Mouse (Mus musculus) adrenal gland, adult 18-20 months (tissue): ENCODE data around the gene Fdx1l. TPM values are rescaled to one million over a fixed set of nuclear protein-coding genes. Genes with fewer than 3 reads are reported as not detected.

Source experiments
- DNase-seq, 2 experiments: peaks; one replicate each; pipeline ENCODE4 v3.0.0; 2021 to 2022; ENCODE audit warnings: low spot score in 2 of 2
- microRNA-seq, 2 experiments: library from miRNA; unstranded; fragments of <30 nt; microRNA quantifications; one replicate each; pipeline ENCODE4 v1.2.0; 2021; ENCODE audit warnings: borderline number of aligned reads in 2 of 2
- total RNA-seq, 2 experiments: library from RNA; stranded (reverse); gene quantifications; 1 replicate in 1 of 2; 2 replicates in 1 of 2; pipeline ENCODE4 v1.2.3; 2021

The Fdx1l gene
- total RNA-seq, 2 experiments from 2014 or later = 38.3 to 39.2 TPM

DNA sequence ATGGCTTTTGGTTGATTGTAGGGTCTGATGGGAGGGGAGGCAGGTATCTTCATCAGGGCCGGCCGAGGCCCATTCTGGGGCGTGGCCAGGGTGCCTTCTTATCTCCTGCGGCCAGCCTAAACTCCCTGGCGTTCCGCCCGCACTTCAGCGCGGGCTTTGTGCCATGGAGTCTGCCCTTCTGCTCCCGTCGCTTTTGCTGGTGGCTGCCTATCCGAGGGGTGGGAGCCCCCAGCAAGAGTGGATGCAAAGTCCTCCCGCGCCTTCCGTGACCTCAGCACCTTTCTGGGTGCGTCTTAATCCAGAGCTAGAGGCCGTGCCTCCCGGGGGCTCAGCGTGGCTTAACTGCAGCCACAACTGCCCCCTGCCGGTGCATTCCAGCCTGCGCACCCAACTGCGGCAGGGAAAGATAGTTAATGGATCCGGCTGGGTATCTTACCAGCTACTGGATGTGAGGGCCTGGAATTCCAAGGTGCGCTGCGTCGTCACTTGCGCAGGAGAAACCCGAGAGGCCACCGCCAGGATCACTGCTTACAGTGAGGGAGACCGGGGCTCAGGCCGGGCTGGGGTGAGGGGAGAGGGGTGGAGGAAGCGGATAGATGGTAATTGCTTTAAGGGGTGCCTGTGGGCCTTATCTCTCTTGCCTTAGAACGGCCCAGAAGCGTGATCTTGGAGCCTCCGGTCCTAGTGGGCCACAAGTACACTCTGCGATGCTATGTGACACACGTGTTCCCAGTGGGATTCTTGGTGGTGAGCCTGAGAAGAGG, 43.9 kb downstream of the Fdx1l start, which contains the start of gene Icam4:
TSS of gene Icam4 (plus strand) at position 83 of the 764 bp plus-strand sequence.
- DNase-seq = peak; percentile 80 to 87

DNA sequence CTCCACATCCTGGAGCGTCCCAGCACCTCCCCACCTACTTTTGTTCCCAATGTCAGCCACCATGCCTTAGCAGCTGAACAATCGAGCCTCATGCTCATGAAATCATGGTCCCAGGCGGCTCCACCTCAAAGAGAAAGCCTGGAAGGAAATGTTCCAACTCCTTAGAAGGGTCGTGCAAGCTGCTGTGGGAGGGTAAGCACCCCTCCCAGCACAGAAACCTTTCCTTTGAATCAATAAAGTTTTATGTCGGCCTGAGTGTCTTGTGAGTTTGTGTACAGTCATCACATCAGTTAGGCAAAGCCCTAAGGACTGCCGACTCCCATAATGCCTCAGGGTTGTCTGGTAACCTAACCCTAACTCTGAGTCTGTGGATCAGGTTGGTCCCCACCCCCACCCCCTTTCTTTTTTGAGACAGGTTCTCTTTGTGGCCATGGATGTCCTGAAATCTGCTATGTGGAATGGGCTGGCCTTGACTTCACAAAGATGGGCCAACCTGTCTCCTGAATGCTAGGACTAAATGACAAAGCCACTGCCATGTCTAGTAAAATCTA, 44.8 kb downstream of the Fdx1l start:
- no peak for DNase-seq

DNA sequence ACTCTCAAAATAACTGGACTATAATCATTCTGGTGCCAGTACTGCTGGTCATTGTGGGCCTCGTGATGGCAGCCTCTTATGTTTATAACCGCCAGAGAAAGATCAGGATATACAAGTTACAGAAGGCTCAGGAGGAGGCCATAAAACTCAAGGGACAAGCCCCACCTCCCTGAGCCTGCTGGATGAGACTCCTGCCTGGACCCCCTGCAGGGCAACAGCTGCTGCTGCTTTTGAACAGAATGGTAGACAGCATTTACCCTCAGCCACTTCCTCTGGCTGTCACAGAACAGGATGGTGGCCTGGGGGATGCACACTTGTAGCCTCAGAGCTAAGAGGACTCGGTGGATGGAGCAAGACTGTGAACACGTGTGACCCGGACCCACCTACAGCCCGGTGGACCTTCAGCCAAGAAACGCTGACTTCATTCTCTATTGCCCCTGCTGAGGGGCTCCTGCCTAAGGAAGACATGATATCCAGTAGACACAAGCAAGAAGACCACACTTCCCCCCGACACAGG, 45.6 kb downstream of the Fdx1l start:
- DNase-seq = no peak

DNA sequence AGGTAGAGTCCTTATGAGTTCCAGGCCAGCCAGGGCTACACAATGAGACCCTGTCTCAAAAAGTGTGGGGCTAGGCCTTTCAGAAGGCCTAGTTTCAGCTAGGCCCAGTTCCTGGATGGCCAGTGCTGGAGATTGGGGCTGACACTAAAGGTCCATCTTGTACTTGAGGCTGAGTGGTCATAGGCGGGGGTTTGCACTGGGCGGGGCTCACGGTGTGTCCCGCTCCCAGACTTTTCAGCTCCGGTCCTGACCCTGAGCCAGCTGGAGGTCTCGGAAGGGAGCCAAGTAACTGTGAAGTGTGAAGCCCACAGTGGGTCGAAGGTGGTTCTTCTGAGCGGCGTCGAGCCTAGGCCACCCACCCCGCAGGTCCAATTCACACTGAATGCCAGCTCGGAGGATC, 46.6 kb downstream of the Fdx1l start:
- no peak for DNase-seq

DNA sequence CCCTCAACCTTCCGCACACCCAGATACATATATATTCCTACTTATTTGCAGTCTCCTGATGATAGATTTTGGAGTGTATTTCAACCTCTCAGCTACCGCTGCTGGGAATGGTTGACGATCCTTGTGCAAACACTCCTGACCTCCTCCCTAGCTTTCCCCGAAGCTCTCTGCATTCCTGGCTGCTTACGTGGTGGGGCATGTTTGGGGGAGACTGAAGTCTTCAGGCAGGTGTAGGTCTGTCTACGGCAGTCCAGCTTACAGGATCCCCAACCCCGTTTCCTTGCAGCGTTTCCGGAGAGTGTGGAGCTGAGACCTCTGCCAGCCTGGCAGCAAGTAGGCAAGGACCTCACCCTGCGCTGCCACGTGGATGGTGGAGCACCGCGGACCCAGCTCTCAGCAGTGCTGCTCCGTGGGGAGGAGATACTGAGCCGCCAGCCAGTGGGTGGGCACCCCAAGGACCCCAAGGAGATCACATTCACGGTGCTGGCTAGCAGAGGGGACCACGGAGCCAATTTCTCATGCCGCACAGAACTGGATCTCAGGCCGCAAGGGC, 48.1 kb downstream of the Fdx1l start:
- no peak for DNase-seq

DNA sequence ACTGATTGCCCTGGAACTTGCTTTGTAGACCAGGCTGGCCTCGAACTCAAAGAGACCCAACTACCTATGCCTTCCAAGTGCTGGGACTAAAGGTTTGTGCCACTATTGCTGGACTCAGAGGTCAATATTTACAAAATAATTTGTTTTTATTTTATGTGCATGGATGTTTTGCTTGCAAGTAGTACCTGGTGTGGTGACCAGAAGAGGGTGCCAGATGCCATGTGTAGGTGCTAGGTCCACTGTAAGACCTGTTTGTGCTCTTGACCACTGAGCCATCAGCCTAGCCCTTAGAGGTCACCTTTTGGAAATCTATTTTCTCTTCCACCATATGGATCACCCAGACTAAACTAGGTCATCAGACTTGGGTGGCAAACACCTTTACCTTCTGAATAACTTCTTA, 50.7 kb downstream of the Fdx1l start:
- DNase-seq = no peak

DNA sequence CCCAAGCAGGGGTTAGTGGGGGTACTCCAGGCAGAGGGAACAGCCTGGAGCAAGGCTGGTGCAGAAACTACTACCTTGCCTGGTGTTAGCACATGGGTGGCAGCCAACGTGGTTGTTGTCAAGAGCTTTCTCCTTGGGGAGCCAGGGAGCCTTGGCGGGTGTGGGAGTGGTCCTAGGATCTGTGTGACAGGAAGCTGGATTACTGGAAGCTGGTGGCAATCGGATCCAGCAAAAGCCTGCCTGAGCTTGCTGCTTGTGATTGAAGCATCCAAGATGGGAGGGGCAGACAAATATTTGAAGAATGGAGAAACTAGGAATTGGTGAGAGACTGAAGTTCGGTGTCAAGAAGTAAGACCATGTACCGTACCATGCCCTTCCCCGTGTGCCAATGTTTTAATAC, 51.1 kb downstream of the Fdx1l start:
- DNase-seq = no peak

DNA sequence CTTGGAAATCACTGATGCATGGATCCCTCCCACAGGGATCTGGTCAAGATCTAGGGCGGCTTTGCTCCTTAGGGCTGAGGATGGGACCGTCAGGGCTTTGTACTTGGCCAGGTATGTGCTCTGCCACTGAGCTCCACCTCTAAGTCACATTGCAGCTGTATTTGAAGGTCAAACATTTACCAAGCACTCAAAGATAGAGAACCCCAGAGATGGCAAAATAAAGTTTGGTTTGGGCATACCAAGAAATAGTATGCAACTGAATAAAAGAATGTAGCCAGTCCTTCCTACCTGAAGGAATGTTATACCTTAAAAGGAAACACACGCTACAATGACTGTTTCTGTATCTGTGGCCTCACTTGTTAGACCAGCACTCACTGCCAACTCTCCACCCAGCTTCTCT, 52.1 kb downstream of the Fdx1l start:
- no peak for DNase-seq

DNA sequence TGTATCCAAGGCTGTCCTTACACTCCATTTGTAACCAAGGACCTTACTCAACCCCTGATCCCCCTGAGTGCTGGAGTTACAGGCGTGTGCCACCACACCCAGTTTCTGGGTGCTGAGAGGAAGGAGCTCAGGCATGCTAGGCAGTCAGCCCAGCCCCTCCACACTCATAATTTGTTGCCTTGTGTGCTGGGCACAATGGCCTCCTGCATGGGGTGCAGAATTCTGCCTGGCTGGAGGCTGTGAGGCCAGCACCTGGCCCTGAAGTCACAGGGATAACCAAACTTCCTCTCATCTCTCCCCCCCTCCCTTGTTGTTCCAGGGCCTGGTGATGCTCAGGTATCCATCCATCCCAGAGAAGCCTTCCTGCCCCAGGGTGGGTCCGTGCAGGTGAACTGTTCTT, 54.8 kb downstream of the Fdx1l start:
- no peak for DNase-seq

Small RNA genes within 50 kb of the gene (microRNA-seq; reads per million reads assigned to microRNA genes)
- gene Mir1900 = 0 reads per million in 2 experiments
- 0.61 to 0.95 reads per million in 2 experiments for gene Mir7082

Other genes with a start within 250 kb of the Fdx1l start
- gene A230050P20Rik, start 205.0 kb downstream of the Fdx1l start, total RNA-seq = 10 to 100 TPM; 14.7 to 17.5 TPM
- gene Angptl6, start 193.9 kb downstream of the Fdx1l start, total RNA-seq = 1 to 10 TPM; 3.2 to 3.6 TPM
- gene Ppan, start 185.4 kb downstream of the Fdx1l start, total RNA-seq = 10 to 100 TPM; 39.8 to 41.1 TPM
- gene Eif3g, start 175.0 kb downstream of the Fdx1l start, total RNA-seq = 100 to 1,000 TPM; 156 to 162 TPM
- gene Dnmt1, start 113.7 kb downstream of the Fdx1l start, total RNA-seq = 10 to 100 TPM; 33.6 to 34.9 TPM
- 10 to 100 TPM; 18.3 to 22.0 TPM for gene S1pr2, start 96.8 kb downstream of the Fdx1l start, total RNA-seq
- 100 to 1,000 TPM; 122 to 124 TPM for gene Mrpl4, start 70.9 kb downstream of the Fdx1l start, total RNA-seq
- gene Icam1, start 57.6 kb downstream of the Fdx1l start, total RNA-seq = 10 to 100 TPM in 1 of 2 experiments, 1 to 10 TPM in 1; 9.0 to 31.8 TPM
- gene Icam4, start 44.2 kb downstream of the Fdx1l start, total RNA-seq = 1 to 10 TPM; 1.2 to 4.8 TPM
- gene Icam5, start 41.5 kb downstream of the Fdx1l start, total RNA-seq = under 1 TPM; 0.13 to 0.23 TPM
- gene Zglp1, start 6.5 kb downstream of the Fdx1l start, total RNA-seq = not detected
- gene Gm49373, start 518 bp downstream of the Fdx1l start, total RNA-seq = under 1 TPM; 0.53 to 0.80 TPM
- 1 to 10 TPM; 1.8 to 1.9 TPM for gene Gm38431, start 18.4 kb upstream of the Fdx1l start, total RNA-seq
- 10 to 100 TPM; 42.9 to 47.1 TPM for gene Raver1, start 18.4 kb upstream of the Fdx1l start, total RNA-seq
- gene Tyk2, start 57.6 kb upstream of the Fdx1l start, total RNA-seq = 10 to 100 TPM; 14.0 to 14.5 TPM
- gene Cdc37, start 76.4 kb upstream of the Fdx1l start, total RNA-seq = 100 to 1,000 TPM; 175 to 181 TPM
- gene Pde4a, start 92.1 kb upstream of the Fdx1l start, total RNA-seq = 10 to 100 TPM in 1 of 2 experiments, 1 to 10 TPM in 1; 6.2 to 13.3 TPM
- 10 to 100 TPM; 44.9 to 51.2 TPM for gene Keap1, start 165.7 kb upstream of the Fdx1l start, total RNA-seq
- gene S1pr5, start 174.8 kb upstream of the Fdx1l start, total RNA-seq = 1 to 10 TPM in 1 of 2 experiments, under 1 TPM in 1; 0.50 to 1.0 TPM
- 10 to 100 TPM; 39.9 to 52.6 TPM for gene Atg4d, start 191.7 kb upstream of the Fdx1l start, total RNA-seq
- gene Kri1, start 214.4 kb upstream of the Fdx1l start, total RNA-seq = 10 to 100 TPM; 31.1 to 34.9 TPM
- gene Cdkn2d, start 217.8 kb upstream of the Fdx1l start, total RNA-seq = 10 to 100 TPM in 1 of 2 experiments, 1 to 10 TPM in 1; 9.1 to 11.8 TPM
- gene Ap1m2, start 238.7 kb upstream of the Fdx1l start, total RNA-seq = not detected
- gene Slc44a2, start 247.1 kb upstream of the Fdx1l start, total RNA-seq = 10 to 100 TPM; 36.3 to 48.3 TPM